Mouse (Mus musculus): ENCODE measurements around the gene Lpar4. TPM values are rescaled to one million over a fixed set of nuclear protein-coding genes. Genes with fewer than 3 reads are reported as not detected.

The Lpar4 gene
- polyA plus RNA-seq, 1 experiment: 1.0 TPM

GRCm38 (mm10) chrX:106951016-106951415 is 30.6 kb downstream of the Lpar4 start:
- Histone ChIP-seq H3K4me3 (ENCODE audit: insufficient read depth, low read length) (no peak overlapping the region), H3K27ac (ENCODE audit: insufficient read depth, low read length) (no peak overlapping the region), H3K4me1 (ENCODE audit: control insufficient read depth, insufficient read depth, low read length) (no peaks in the 10 kb centered on the region)
- TF ChIP-seq POLR2A (IDR thresholded peaks at IDR 0.05; ENCODE audit: extremely low read depth, insufficient read depth, low read length): no peak
- TF ChIP-seq CTCF (IDR thresholded peaks at IDR 0.05; ENCODE audit: extremely low read depth, insufficient read depth, low read length): no peak

- H3K27ac ChIP-seq (ENCODE audit: insufficient read depth, low read length): no peak overlapping the region
- no peak for TF ChIP-seq POLR2A (IDR thresholded peaks at IDR 0.05; ENCODE audit: extremely low read depth, insufficient read depth, low read length)
- TF ChIP-seq CTCF (IDR thresholded peaks at IDR 0.05; ENCODE audit: extremely low read depth, insufficient read depth, low read length): no peak
- no peaks in the 10 kb centered on the region for H3K4me1 ChIP-seq (ENCODE audit: control insufficient read depth, insufficient read depth, low read length)
- no peak overlapping the region for H3K4me3 ChIP-seq (ENCODE audit: insufficient read depth, low read length)
Observed at GRCm38 (mm10) chrX:106953840-106954239, 33.4 kb downstream of the Lpar4 start.

DNA sequence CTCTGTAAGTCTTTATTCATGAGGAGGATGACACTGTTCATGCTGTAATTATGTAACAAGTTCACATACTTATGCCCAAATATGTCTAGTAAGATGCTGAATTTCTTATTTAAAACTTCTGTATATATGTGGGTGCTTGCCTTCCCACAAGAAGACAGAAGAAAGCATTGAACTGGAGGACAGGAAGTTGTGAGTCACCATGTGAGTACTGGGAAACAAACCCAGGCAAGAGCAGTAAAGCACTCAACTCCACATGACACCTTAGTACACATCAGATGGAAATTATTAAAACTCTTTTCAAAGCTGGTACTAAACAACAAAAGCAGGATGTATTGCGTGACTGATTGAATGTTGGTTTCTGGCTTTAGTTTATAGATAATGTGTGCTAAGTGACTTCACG is 41.8 kb downstream of the Lpar4 start:
- TF ChIP-seq POLR2A (IDR thresholded peaks at IDR 0.05; ENCODE audit: extremely low read depth, insufficient read depth, low read length) (no peak), CTCF (IDR thresholded peaks at IDR 0.05; ENCODE audit: extremely low read depth, insufficient read depth, low read length) (no peak)
- Histone ChIP-seq H3K4me3 (ENCODE audit: insufficient read depth, low read length) (no peak overlapping the region), H3K27ac (ENCODE audit: insufficient read depth, low read length) (no peak overlapping the region), H3K4me1 (ENCODE audit: control insufficient read depth, insufficient read depth, low read length) (no peaks in the 10 kb centered on the region)

DNA sequence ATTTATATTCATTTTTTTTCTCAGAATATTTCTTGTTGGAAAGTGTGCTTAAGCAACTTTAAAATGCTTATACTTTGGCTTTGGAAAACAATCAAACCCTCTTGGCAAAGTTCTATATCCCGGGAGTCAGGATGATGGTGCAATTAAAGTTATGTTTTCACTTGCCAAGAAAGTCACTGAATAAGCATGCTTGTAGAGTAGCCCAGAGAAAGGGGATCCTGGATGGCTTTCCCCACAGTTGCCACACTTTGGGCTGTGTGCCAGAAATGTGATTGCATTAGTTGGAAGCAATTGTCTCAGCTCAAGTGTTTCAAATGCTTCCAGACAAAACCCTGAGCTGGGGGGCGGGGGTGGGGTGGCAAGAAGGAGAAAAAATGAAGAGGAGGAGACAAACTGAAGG is 43.9 kb downstream of the Lpar4 start:
- TF ChIP-seq POLR2A (IDR thresholded peaks at IDR 0.05; ENCODE audit: extremely low read depth, insufficient read depth, low read length) (no peak), CTCF (IDR thresholded peaks at IDR 0.05; ENCODE audit: extremely low read depth, insufficient read depth, low read length) (no peak)
- H3K4me1 ChIP-seq (ENCODE audit: control insufficient read depth, insufficient read depth, low read length): no peaks in the 10 kb centered on the region
- no peak overlapping the region for H3K4me3 ChIP-seq (ENCODE audit: insufficient read depth, low read length)
- no peak overlapping the region for H3K27ac ChIP-seq (ENCODE audit: insufficient read depth, low read length)

Other genes with a start within 250 kb of the Lpar4 start
- gene Rtl3, start 80.0 kb upstream of the Lpar4 start, polyA plus RNA-seq (2012; rRNA removed): 0.57 TPM in 1 of 2 replicates, not detected in the other
- not detected in 2 replicates for gene P2ry10, start 167.9 kb downstream of the Lpar4 start, polyA plus RNA-seq (2012; rRNA removed)
- 0.46 and 0.59 TPM in 2 replicates for gene P2ry10b, start 228.3 kb downstream of the Lpar4 start, polyA plus RNA-seq (2012; rRNA removed)

All from cortical plate, adult 2 months (tissue).